Mouse (Mus musculus) brain, embryonic 14.5 days (tissue): ENCODE measurements around the gene Zfhx3.

Experiments used
- CTCF ChIP-seq: fragments of 200-500 bp; IDR thresholded peaks from 2 replicates; pipeline ENCODE4 v1.5.1; 2012; ENCODE audit warnings: inconsistent platforms, mild to moderate bottlenecking, moderate library complexity, borderline replicate concordance; ENCODE audit not compliant: insufficient read depth, insufficient read length; ENCODE audit errors: extremely low read depth
- POLR2A ChIP-seq: fragments of 200-500 bp; IDR thresholded peaks from 2 replicates; pipeline ENCODE4 v1.6.1; 2012; ENCODE audit warnings: mild to moderate bottlenecking, inconsistent platforms, borderline replicate concordance; ENCODE audit not compliant: poor library complexity, insufficient read depth, insufficient read length, severe bottlenecking; ENCODE audit errors: extremely low read depth

DNA sequence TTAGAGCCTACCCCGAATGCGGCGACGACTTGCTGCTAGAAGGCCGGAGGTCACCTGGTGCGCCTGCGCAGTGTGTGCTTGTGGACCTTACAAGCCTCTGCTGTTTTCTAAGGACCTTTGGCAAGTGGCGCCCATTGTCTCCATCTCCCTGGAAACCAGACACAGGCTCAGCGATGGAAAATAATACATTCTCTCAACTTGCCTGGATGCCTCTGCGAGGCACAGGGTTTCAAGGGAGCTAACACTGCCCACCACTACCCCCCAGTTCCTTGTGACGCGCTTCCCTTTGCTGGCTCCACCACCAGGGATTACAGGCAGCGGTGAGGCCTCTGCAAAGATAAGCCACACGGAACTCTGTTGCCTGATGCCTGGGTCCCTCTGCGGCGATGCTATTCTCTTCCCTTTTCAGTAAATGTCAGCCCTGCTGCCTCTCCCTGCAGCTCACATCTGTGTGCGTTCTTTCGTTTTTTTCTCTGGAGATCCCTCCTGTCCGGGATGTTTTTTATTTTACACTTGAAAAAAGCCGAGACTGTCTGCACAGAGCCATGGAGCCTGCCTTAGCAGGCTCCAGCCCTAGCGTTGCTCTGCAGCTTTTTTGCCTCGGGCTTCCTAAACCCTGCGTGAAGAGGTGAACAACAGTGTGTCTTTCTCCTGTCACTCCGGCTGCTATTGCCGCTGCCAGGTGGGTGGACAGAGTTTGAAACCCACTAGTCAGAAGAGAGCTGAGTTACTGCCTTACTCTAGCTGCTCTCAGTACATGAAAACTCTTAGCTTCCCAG is 464.5 kb downstream of the Zfhx3 start:
- TF ChIP-seq POLR2A (no peak), CTCF (peak; percentile 5; the same call in 1 of the 2 replicates)
